Mouse (Mus musculus) heart, embryonic 13.5 days (tissue): Measurements from ENCODE around the gene Inca1. TPM values are rescaled to one million over a fixed set of nuclear protein-coding genes. Genes with fewer than 3 reads are reported as not detected.

Source experiments
- ATAC-seq: fragments of 200-750 bp; cut with Nextera tagmentation; 2 replicates; pipeline ENCODE4 v1.8.0; 2017; ENCODE audit warnings: moderate TSS enrichment; ENCODE audit not compliant: insufficient number of reproducible peaks, low FRiP score, low TSS enrichment; ENCODE audit errors: extremely low read depth
- H3K27ac ChIP-seq: fragments of 300-500 bp; sonication (generic); replicated peaks from 2 replicates; pipeline ENCODE4 v1.5.1; 2015; ENCODE audit warnings: moderate library complexity, mild to moderate bottlenecking, inconsistent platforms
- H3K27me3 ChIP-seq: fragments of 300-500 bp; sonication (generic); replicated peaks from 2 replicates; pipeline ENCODE4 v1.6.1; 2015; ENCODE audit warnings: mild to moderate bottlenecking, inconsistent platforms
- H3K36me3 ChIP-seq: fragments of 300-500 bp; sonication (generic); 2 replicates; pipeline ENCODE4 v1.6.1; 2015; ENCODE audit warnings: mild to moderate bottlenecking, inconsistent platforms
- H3K4me1 ChIP-seq: fragments of 300-500 bp; sonication (generic); 2 replicates; pipeline ENCODE4 v1.6.1; 2015; ENCODE audit warnings: inconsistent platforms
- H3K4me2 ChIP-seq: fragments of 300-500 bp; sonication (generic); 2 replicates; pipeline ENCODE4 v1.6.1; 2015; ENCODE audit warnings: inconsistent platforms, mild to moderate bottlenecking, moderate library complexity
- H3K4me3 ChIP-seq: fragments of 300-500 bp; sonication (generic); 2 replicates; pipeline ENCODE4 v1.5.1; 2015; ENCODE audit warnings: moderate library complexity, mild to moderate bottlenecking, inconsistent platforms
- H3K9ac ChIP-seq: fragments of 300-500 bp; sonication (generic); 2 replicates; pipeline ENCODE4 v1.6.1; 2015; ENCODE audit warnings: inconsistent platforms, mild to moderate bottlenecking, moderate library complexity
- H3K9me3 ChIP-seq: fragments of 300-500 bp; sonication (generic); 2 replicates; pipeline ENCODE4 v1.6.1; 2016; ENCODE audit warnings: inconsistent platforms
- WGBS: fragments of 180-500 bp; shearing (Covaris S2); methylation state at CpG from one replicate; pipeline ENCODE4 v1.1.7; 2015; ENCODE audit warnings: mixed read lengths; 5-methylcytosine and 5-hydroxymethylcytosine counted together
- polyA plus RNA-seq: library from polyadenylated mRNA; unstranded; fragments of >200 nt; fragmentation: Nextera tagmentation; extraction: Ambion mirVana; gene quantifications from 2 replicates; pipeline ENCODE4 v1.2.1, GENCODE M21; 2015

The Inca1 gene
- polyA plus RNA-seq, 1 experiment from 2014 or later: 2.0 TPM

GRCm38 (mm10) chr11:70668335-70668770 lies 31.6 kb downstream of the Inca1 start:
- Histone ChIP-seq H3K36me3 (peaks cover 62% of the 10 kb centered on the region), H3K27me3 (no peaks in the 10 kb centered on the region), H3K4me3 (peak overlapping the region; percentile 75), H3K4me2 (peak overlapping the region; percentile 91), H3K4me1 (peaks cover 50% of the 10 kb centered on the region), H3K27ac (peak overlapping the region; percentile 98), H3K9me3 (no peaks in the 10 kb centered on the region), H3K9ac (peak overlapping the region; percentile 86)
- under 1% methylated on average over 15 of the region's 15 CpGs for WGBS
- ATAC-seq: peak; percentile 6; the same call in 1 of the 2 replicates

GRCm38 (mm10) chr11:70667271-70668150 lies 32.4 kb downstream of the Inca1 start:
- peaks cover 67% of the 10 kb centered on the region for H3K36me3 ChIP-seq
- H3K4me1 ChIP-seq: peaks cover 56% of the 10 kb centered on the region
- ATAC-seq: no peak
- peak overlapping the region; percentile 91 for H3K4me2 ChIP-seq
- H3K27me3 ChIP-seq: no peaks in the 10 kb centered on the region
- no peaks in the 10 kb centered on the region for H3K9me3 ChIP-seq
- H3K27ac ChIP-seq: peak overlapping the region; percentile 98
- peak overlapping the region; percentile 86 for H3K9ac ChIP-seq
- peak overlapping the region; percentile 75 for H3K4me3 ChIP-seq
- WGBS: 70% methylated on average over 14 of the region's 14 CpGs

GRCm38 (mm10) chr11:70666687-70667086 lies 33.3 kb downstream of the Inca1 start:
- no peaks in the 10 kb centered on the region for H3K27me3 ChIP-seq
- H3K4me3 ChIP-seq: no peak overlapping the region
- ATAC-seq: no peak
- H3K9me3 ChIP-seq: no peaks in the 10 kb centered on the region
- peaks cover 50% of the 10 kb centered on the region for H3K4me1 ChIP-seq
- 92% methylated on average over 8 of the region's 8 CpGs for WGBS
- no peak overlapping the region for H3K4me2 ChIP-seq
- no peak overlapping the region for H3K27ac ChIP-seq
- H3K36me3 ChIP-seq: peaks cover 67% of the 10 kb centered on the region
- H3K9ac ChIP-seq: 0 out of 2 replicates have a peak overlapping the region, but pooled peaks have one; percentile 86

DNA sequence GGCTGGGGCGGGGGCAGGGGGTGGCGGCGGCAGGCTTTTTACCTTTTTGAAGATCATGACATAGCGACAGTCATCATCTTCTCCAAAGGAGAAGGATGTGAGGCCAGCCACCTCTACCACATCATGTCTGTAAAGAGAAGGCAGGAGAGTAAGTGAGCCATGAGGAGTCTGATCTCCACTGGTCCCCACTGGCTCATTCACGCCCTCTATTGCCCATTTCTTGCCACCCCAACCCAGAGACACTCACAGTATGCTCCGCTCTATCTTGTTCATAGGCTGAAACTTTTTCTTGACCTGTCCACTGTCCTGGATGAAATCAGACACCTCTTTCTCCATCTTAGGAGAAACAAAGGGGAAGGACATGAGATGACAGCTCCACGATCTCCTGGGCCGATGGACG lies 35.2 kb downstream of the Inca1 start:
- Histone ChIP-seq H3K36me3 (peaks cover 77% of the 10 kb centered on the region), H3K9ac (no peak overlapping the region), H3K4me2 (no peak overlapping the region), H3K27me3 (no peaks in the 10 kb centered on the region), H3K9me3 (no peaks in the 10 kb centered on the region), H3K27ac (no peak overlapping the region), H3K4me1 (peaks cover 37% of the 10 kb centered on the region), H3K4me3 (no peak overlapping the region)
- WGBS: 91% methylated on average over 9 of the region's 9 CpGs
- ATAC-seq: no peak

GRCm38 (mm10) chr11:70663957-70664356 lies 36.0 kb downstream of the Inca1 start:
- H3K9me3 ChIP-seq: no peaks in the 10 kb centered on the region
- peaks cover 84% of the 10 kb centered on the region for H3K36me3 ChIP-seq
- WGBS: 81% methylated on average over 6 of the region's 6 CpGs
- H3K4me3 ChIP-seq: no peak overlapping the region
- peaks cover 45% of the 10 kb centered on the region for H3K4me1 ChIP-seq
- no peak for ATAC-seq
- H3K9ac ChIP-seq: no peak overlapping the region
- H3K27ac ChIP-seq: 0 out of 2 replicates have a peak overlapping the region, but pooled peaks have one; percentile 24
- no peaks in the 10 kb centered on the region for H3K27me3 ChIP-seq
- no peak overlapping the region for H3K4me2 ChIP-seq

GRCm38 (mm10) chr11:70663101-70663500 lies 36.9 kb downstream of the Inca1 start:
- H3K4me1 ChIP-seq: peaks cover 51% of the 10 kb centered on the region
- peak overlapping the region; percentile 38; the same call in 1 of the 2 replicates for H3K9ac ChIP-seq
- H3K4me3 ChIP-seq: no peak overlapping the region
- 78% methylated on average over 8 of the region's 8 CpGs for WGBS
- no peak overlapping the region for H3K4me2 ChIP-seq
- no peaks in the 10 kb centered on the region for H3K9me3 ChIP-seq
- H3K36me3 ChIP-seq: peaks cover 87% of the 10 kb centered on the region
- H3K27ac ChIP-seq: 0 out of 2 replicates have a peak overlapping the region, but pooled peaks have one; percentile 5
- no peak for ATAC-seq
- no peaks in the 10 kb centered on the region for H3K27me3 ChIP-seq

DNA sequence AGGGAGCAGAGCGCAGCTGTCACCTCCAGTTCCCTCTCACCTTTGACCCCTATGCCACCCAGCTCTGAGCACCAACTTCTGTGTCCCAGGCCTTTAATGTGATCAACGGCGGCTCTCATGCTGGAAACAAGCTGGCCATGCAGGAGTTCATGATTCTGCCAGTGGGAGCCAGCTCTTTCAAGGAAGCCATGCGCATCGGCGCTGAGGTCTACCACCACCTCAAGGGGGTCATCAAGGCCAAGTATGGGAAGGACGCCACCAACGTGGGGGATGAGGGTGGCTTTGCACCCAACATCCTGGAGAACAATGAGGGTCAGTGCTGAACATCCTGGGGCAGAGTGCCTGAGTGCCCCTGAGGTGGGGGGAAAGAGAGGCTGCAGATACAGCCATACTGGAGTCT lies 39.4 kb downstream of the Inca1 start:
- Histone ChIP-seq H3K27ac (no peak overlapping the region), H3K9me3 (no peaks in the 10 kb centered on the region), H3K4me3 (no peak overlapping the region), H3K9ac (no peak overlapping the region), H3K4me1 (peaks cover 60% of the 10 kb centered on the region), H3K4me2 (no peak overlapping the region), H3K27me3 (no peaks in the 10 kb centered on the region), H3K36me3 (peaks cover 67% of the 10 kb centered on the region)
- no peak for ATAC-seq
- WGBS: 86% methylated on average over 8 of the region's 8 CpGs

GRCm38 (mm10) chr11:70658942-70659341 lies 41.0 kb downstream of the Inca1 start:
- 57% methylated on average over 8 of the region's 8 CpGs for WGBS
- Histone ChIP-seq H3K4me1 (peaks cover 59% of the 10 kb centered on the region), H3K27ac (no peak overlapping the region), H3K9me3 (no peaks in the 10 kb centered on the region), H3K4me3 (no peak overlapping the region), H3K9ac (peak overlapping the region; percentile 61), H3K27me3 (no peaks in the 10 kb centered on the region), H3K4me2 (peak overlapping the region; percentile 94), H3K36me3 (peaks cover 51% of the 10 kb centered on the region)
- no peak for ATAC-seq

DNA sequence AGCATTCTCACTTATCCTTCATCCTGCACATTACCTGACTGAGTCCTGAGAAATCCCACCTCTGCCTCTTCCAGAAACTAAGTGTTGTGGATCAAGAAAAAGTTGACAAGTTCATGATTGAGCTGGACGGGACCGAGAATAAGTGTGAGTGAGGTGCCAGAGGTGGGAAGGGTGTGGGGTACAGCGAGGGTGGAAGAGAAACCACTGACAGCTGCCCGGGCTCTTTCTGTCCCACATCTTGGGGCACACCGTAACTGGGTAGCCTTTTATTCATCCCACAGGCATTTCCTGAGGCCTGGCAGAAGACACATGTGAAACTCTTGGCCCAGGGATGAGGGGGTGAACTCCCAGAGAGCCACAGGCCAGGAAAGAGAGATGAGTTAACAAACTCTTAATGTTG lies 41.4 kb downstream of the Inca1 start:
- Histone ChIP-seq H3K9ac (peak overlapping the region; percentile 100), H3K27ac (peak overlapping the region; percentile 99; the same call in 1 of the 2 replicates), H3K36me3 (peaks cover 47% of the 10 kb centered on the region), H3K9me3 (no peaks in the 10 kb centered on the region), H3K4me1 (peaks cover 57% of the 10 kb centered on the region), H3K27me3 (no peaks in the 10 kb centered on the region), H3K4me3 (peak overlapping the region; percentile 100), H3K4me2 (peak overlapping the region; percentile 94)
- no peak for ATAC-seq
- 73% methylated on average over 5 of the region's 5 CpGs for WGBS

DNA sequence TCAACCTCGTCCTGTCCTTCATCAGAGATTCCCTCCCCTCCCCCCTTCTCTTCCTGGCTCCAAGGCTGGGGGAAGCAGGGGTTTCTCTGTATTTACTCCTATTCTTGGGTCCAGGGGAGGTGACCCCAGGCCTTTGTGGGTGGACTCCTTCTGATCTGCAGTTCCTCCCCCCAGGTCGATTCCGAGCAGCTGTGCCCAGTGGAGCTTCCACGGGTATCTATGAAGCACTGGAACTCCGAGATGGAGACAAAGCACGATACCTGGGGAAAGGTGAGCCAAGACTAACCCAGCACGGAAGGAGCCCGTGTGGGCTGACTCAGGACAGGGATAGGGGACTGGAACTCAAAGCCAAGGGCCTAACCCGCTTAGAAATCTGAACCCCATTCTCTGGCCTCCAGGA lies 42.0 kb downstream of the Inca1 start:
- WGBS: 58% methylated on average over 9 of the region's 9 CpGs
- peaks cover 57% of the 10 kb centered on the region for H3K4me1 ChIP-seq
- H3K9me3 ChIP-seq: no peaks in the 10 kb centered on the region
- peak overlapping the region; percentile 100 for H3K4me3 ChIP-seq
- peak overlapping the region; percentile 94 for H3K4me2 ChIP-seq
- no peak for ATAC-seq
- H3K27me3 ChIP-seq: no peaks in the 10 kb centered on the region
- peak overlapping the region; percentile 99 for H3K27ac ChIP-seq
- H3K9ac ChIP-seq: peak overlapping the region; percentile 100
- peaks cover 42% of the 10 kb centered on the region for H3K36me3 ChIP-seq

DNA sequence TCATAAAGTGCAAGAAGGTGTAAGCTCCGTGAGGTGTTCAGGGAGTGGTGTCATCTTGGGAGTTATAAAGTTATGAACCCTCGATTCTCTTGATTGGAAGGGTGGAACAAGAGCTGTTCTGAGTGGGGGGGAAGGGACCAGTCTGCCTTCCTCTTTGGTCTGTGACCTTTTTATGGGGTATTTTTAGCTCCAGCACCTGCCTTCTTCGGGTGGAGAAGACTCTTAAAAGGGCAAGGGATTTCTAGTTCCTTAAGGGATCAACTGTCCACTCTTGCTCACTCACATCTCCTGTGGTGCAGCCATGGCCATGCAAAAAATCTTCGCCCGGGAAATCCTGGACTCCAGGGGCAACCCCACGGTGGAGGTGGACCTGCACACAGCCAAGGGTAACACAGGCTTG lies 42.4 kb downstream of the Inca1 start:
- H3K4me1 ChIP-seq: peaks cover 57% of the 10 kb centered on the region
- H3K9me3 ChIP-seq: no peaks in the 10 kb centered on the region
- no peak for ATAC-seq
- peak overlapping the region; percentile 94 for H3K4me2 ChIP-seq
- peak overlapping the region; percentile 99 for H3K27ac ChIP-seq
- no peaks in the 10 kb centered on the region for H3K27me3 ChIP-seq
- 16% methylated on average over 6 of the region's 6 CpGs for WGBS
- peak overlapping the region; percentile 100 for H3K9ac ChIP-seq
- H3K4me3 ChIP-seq: peak overlapping the region; percentile 100
- peaks cover 41% of the 10 kb centered on the region for H3K36me3 ChIP-seq
